Comparison of ENCODE assay signal across 24 mouse cellular contexts in the genomic region with DNA sequence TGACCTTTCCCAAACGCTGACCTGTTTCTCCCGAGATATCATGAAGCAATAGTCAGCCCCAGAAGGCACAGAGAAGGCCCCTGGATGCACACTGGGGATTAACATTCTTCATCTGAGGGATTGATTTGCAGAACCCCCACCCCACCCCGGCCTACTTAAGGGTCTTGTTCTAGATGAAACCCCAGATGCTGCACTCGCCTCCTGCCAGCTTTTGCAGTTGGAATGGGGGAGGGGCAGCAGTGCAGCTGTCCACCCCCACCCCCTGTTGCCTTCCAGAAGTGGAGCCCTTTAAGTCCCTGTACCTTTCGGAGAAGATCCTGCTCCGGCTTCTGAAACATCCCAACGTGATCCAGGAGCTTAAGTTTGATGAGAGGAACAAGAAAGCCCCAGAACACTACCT. TPM values are rescaled to one million over a fixed set of nuclear protein-coding genes. Genes with fewer than 3 reads are reported as not detected.
A peak's percentile ranks its signal among the peaks of the same experiment; 100 is the strongest.
DNase-seq lines count a peak whose midpoint lies in the region; ATAC-seq and TF ChIP-seq lines count a peak whose summit lies in the region.
"Had no signal": no experiment of that assay in that cellular context is flagged by ENCODE, and none has a peak within 500 bp of the region (broad histone marks: within the 10 kb centered on the region; RNA-seq: fewer than 3 reads in every experiment).

No protein-coding gene starts in this region.

- H3K4me3 ChIP-seq in midbrain, embryonic 11.5 days (ENCODE audit: low read depth, low read length): no peak overlapping the region
- no peak overlapping the region for H3K4me3 ChIP-seq in midbrain, embryonic 16.5 days (ENCODE audit: low read depth, low read length)
- H3K4me3 ChIP-seq in E14TG2a.4 (replicated peaks; ENCODE audit: low read length): peak overlapping the region; percentile 35; the same call in 1 of the 2 replicates
- H3K4me3 ChIP-seq in heart, adult 2 months: no peak overlapping the region
- H3K4me3 ChIP-seq: embryonic facial prominence, embryonic 12.5 days; forebrain, embryonic 10.5 days; forebrain, embryonic 12.5 days had no signal

- H3K4me2 ChIP-seq in midbrain, embryonic 11.5 days: no peak overlapping the region
- no peak overlapping the region for H3K4me2 ChIP-seq in midbrain, embryonic 16.5 days (ENCODE audit: low read length)
- H3K4me2 ChIP-seq: embryonic facial prominence, embryonic 12.5 days; forebrain, embryonic 12.5 days had no signal

- H3K9ac ChIP-seq in midbrain, embryonic 11.5 days (ENCODE audit: low read length): no peak overlapping the region
- no peak overlapping the region for H3K9ac ChIP-seq in midbrain, embryonic 16.5 days (ENCODE audit: low read depth, low read length)
- no peak overlapping the region for H3K9ac ChIP-seq in heart, adult 2 months (ENCODE audit: low read depth, low read length)
- H3K9ac ChIP-seq: embryonic facial prominence, embryonic 12.5 days; forebrain, embryonic 12.5 days had no signal

- H3K27ac ChIP-seq in midbrain, embryonic 11.5 days (ENCODE audit: low read depth, low read length): no peak overlapping the region
- no peak overlapping the region for H3K27ac ChIP-seq in midbrain, embryonic 16.5 days (ENCODE audit: low read length)
- H3K27ac ChIP-seq in heart, adult 2 months: no peak overlapping the region
- H3K27ac ChIP-seq: embryonic facial prominence, embryonic 12.5 days; forebrain, embryonic 10.5 days; forebrain, embryonic 12.5 days had no signal

- H3K27me3 ChIP-seq in midbrain, embryonic 11.5 days (ENCODE audit: control insufficient read depth, insufficient read depth, low read length): no peaks in the 10 kb centered on the region
- H3K27me3 ChIP-seq in midbrain, embryonic 16.5 days (ENCODE audit: control insufficient read depth, insufficient read depth, low read depth, low read length): no peaks in the 10 kb centered on the region
- peaks cover 9% of the 10 kb centered on the region; the same call in 1 of the 2 replicates for H3K27me3 ChIP-seq in E14TG2a.4 (ENCODE audit: insufficient read depth, low read length)
- no peaks in the 10 kb centered on the region for H3K27me3 ChIP-seq in heart, adult 2 months (ENCODE audit: control insufficient read depth, insufficient read depth, low read length)
- H3K27me3 ChIP-seq: embryonic facial prominence, embryonic 12.5 days; forebrain, embryonic 12.5 days had no signal

- H3K4me1 ChIP-seq in midbrain, embryonic 11.5 days (ENCODE audit: control insufficient read depth, insufficient read depth, low read length): no peaks in the 10 kb centered on the region; the same call in 1 of the 2 replicates
- no peaks in the 10 kb centered on the region for H3K4me1 ChIP-seq in midbrain, embryonic 16.5 days (ENCODE audit: control insufficient read depth, insufficient read depth, low read length)
- peaks cover 67% of the 10 kb centered on the region for H3K4me1 ChIP-seq in E14TG2a.4 (replicated peaks; ENCODE audit: low read depth, low read length)
- no peaks in the 10 kb centered on the region for H3K4me1 ChIP-seq in heart, adult 2 months (ENCODE audit: control insufficient read depth, insufficient read depth, low read length)

- no peak for ATAC-seq in midbrain, embryonic 11.5 days (ENCODE audit: low FRiP score)
- no peak for ATAC-seq in midbrain, embryonic 16.5 days
- ATAC-seq in erythroid progenitor cell, adult 5-6 weeks (replicated peaks; ENCODE audit: low FRiP score, poor library complexity, severe bottlenecking): 0 out of 2 replicates have a peak, but pooled peaks have one; percentile 14
- ATAC-seq: forebrain, embryonic 14.5 days; forebrain, embryonic 16.5 days had no signal

- DNase-seq in midbrain, embryonic 11.5 days (ENCODE audit: low spot score, missing footprints): peak; percentile 51
- peak; percentile 61 for DNase-seq in retina, postnatal 1 day
- no peak for DNase-seq in heart, adult 9 months (ENCODE audit: low spot score in 2 of 2)
- no peak for DNase-seq in kidney, adult 9 months
- DNase-seq in heart, adult 2 months: no peak
- DNase-seq: adrenal gland, adult 2 months; adrenal gland, postnatal 14 days; adrenal gland, postnatal 36 days; cerebellum, adult 18-20 months; cerebellum, adult 8-10 months; cerebellum, adult 9-11 months; cerebellum, postnatal 14 days; cerebellum, postnatal 36 days; embryo, embryonic 11 days had no signal

- no peaks in the 10 kb centered on the region for H3K9me3 ChIP-seq in midbrain, embryonic 11.5 days (ENCODE audit: control insufficient read depth, low read length)
- no peaks in the 10 kb centered on the region for H3K9me3 ChIP-seq in midbrain, embryonic 16.5 days (replicated peaks; ENCODE audit: control insufficient read depth, low read length, poor library complexity, severe bottlenecking)
- peaks cover 10% of the 10 kb centered on the region for H3K9me3 ChIP-seq in E14TG2a.4 (ENCODE audit: low read length)
- H3K9me3 ChIP-seq: embryonic facial prominence, embryonic 12.5 days; forebrain, embryonic 10.5 days; forebrain, embryonic 12.5 days had no signal

- TF ChIP-seq CTCF in E14TG2a.4 (conservative IDR thresholded peaks at IDR 0.05; ENCODE audit: low read length): no peak
- TF ChIP-seq CTCF in heart, adult 2 months (IDR thresholded peaks at IDR 0.05): no peak

- TF ChIP-seq POLR2A in heart, adult 2 months (IDR thresholded peaks at IDR 0.05; ENCODE audit: insufficient read depth, low read depth, low read length): no peak

- 53% methylated on average over 7 of the region's 7 CpGs for WGBS in midbrain, embryonic 11.5 days
- WGBS in midbrain, embryonic 16.5 days: 46% methylated on average over 7 of the region's 7 CpGs
- WGBS in heart, adult 2 months: 59% methylated on average over 7 of the region's 7 CpGs

- H3K36me3 ChIP-seq in midbrain, embryonic 11.5 days (ENCODE audit: control insufficient read depth, insufficient read depth, low read length): no peaks in the 10 kb centered on the region
- peaks cover 8% of the 10 kb centered on the region for H3K36me3 ChIP-seq in midbrain, embryonic 16.5 days (ENCODE audit: control insufficient read depth, insufficient read depth, low read length)
- H3K36me3 ChIP-seq in E14TG2a.4 (ENCODE audit: insufficient read depth, low read length): no peaks in the 10 kb centered on the region
- no peaks in the 10 kb centered on the region for H3K36me3 ChIP-seq in heart, adult 2 months (ENCODE audit: control insufficient read depth, insufficient read depth, low read length)
- H3K36me3 ChIP-seq: embryonic facial prominence, embryonic 12.5 days; forebrain, embryonic 10.5 days; forebrain, embryonic 12.5 days had no signal

- no peaks in the 10 kb centered on the region for H3K79me2 ChIP-seq in heart, adult 2 months (replicated peaks; ENCODE audit: control insufficient read depth, insufficient read depth, low read length)

- intact Hi-C loops in heart, adult 2 months (cut with DNase I): no loop called here

- TF ChIP-seq EP300 in heart, adult 2 months (IDR thresholded peaks at IDR 0.05; ENCODE audit: insufficient read depth, low read depth, low read length): no peak

RNA-seq across cellular contexts. Expression of gene Cnnm1, which starts 29.1 kb away (rescaled TPM):
- polyA plus RNA-seq in midbrain, embryonic 11.5 days (2014; fragmentation: Nextera tagmentation; extraction: Ambion mirVana): 0.26 and 0.28 TPM in 2 replicates
- 2.1 and 2.7 TPM in 2 replicates for polyA plus RNA-seq in midbrain, embryonic 16.5 days (2015; fragmentation: Nextera tagmentation; extraction: Ambion mirVana)
- total RNA-seq in erythroid progenitor cell, adult 5-6 weeks (2015; ENCODE audit: low replicate concordance): not detected in 2 replicates
- total RNA-seq in erythroid progenitor cell, adult 5-6 weeks (2017; ENCODE audit: low replicate concordance): not detected in 2 replicates
- under 1 TPM; 0.05 TPM for total RNA-seq in heart, adult 2 months (2021)
- polyA plus RNA-seq in heart, adult 2 months (2012; rRNA removed): 0.03 and 0.04 TPM in 2 replicates
- total RNA-seq: MEL had no signal
- polyA plus RNA-seq: C2C12 had no signal

RNA-seq across cellular contexts. Expression of gene Got1, which starts 55.1 kb away (rescaled TPM):
- 46.6 and 47.0 TPM in 2 replicates for polyA plus RNA-seq in midbrain, embryonic 11.5 days (2014; fragmentation: Nextera tagmentation; extraction: Ambion mirVana)
- polyA plus RNA-seq in midbrain, embryonic 16.5 days (2015; fragmentation: Nextera tagmentation; extraction: Ambion mirVana): 107 and 113 TPM in 2 replicates
- total RNA-seq in erythroid progenitor cell, adult 5-6 weeks (2015; ENCODE audit: low replicate concordance): 6.8 and 9.6 TPM in 2 replicates
- 6.4 TPM in 1 of 2 replicates, not detected in the other for total RNA-seq in erythroid progenitor cell, adult 5-6 weeks (2017; ENCODE audit: low replicate concordance)
- 1,000 to 10,000 TPM in 1 of 2 experiments, 100 to 1,000 TPM in 1; 956 to 1,224 TPM for total RNA-seq in heart, adult 2 months (2021)
- 575 and 746 TPM in 2 replicates for polyA plus RNA-seq in heart, adult 2 months (2012; rRNA removed)

Comparison
In these comparisons a context has a peak if more than half of its experiments do, and no peak if none do; other contexts are left out.
1. DNase-seq: peak in midbrain, embryonic 11.5 days (single experiment) and retina, postnatal 1 day (single experiment); none in heart, adult 9 months (0 of 2), kidney, adult 9 months (single experiment) and heart, adult 2 months (0 of 2).